Mouse (Mus musculus): ENCODE results near the gene Arpin. TPM values are rescaled to one million over a fixed set of nuclear protein-coding genes. Genes with fewer than 3 reads are reported as not detected.

Gene Arpin
- 10 to 100 TPM in 1 of 2 experiments, 1 to 10 TPM in 1; 9.9 to 10.6 TPM for total RNA-seq (2021)
- polyA plus RNA-seq (2012; rRNA removed) = 8.9 and 13.9 TPM in 2 replicates
- long read RNA-seq, partial matches to known transcripts = 1 of 6 reads
- long read RNA-seq, other reads (novel, unspliced or antisense) = 2 of 6 reads

- Histone ChIP-seq H3K36me3 (ENCODE audit: control insufficient read depth, insufficient read depth, low read length) (no peaks in the 10 kb centered on the region), H3K27ac (peak within 1 kb of the TSS; percentile 90), H3K4me3 (peak within 1 kb of the TSS; percentile 78), H3K4me1 (ENCODE audit: control insufficient read depth, insufficient read depth, low read length) (no peaks in the 10 kb centered on the region; the same call in 1 of the 2 replicates), H3K79me2 (replicated peaks; ENCODE audit: control insufficient read depth, insufficient read depth, low read length) (no peaks in the 10 kb centered on the region), H3K27me3 (ENCODE audit: control insufficient read depth, insufficient read depth, low read length) (no peaks in the 10 kb centered on the region), H3K9ac (ENCODE audit: low read depth, low read length) (peak within 1 kb of the TSS; percentile 72)
- TF ChIP-seq EP300 (IDR thresholded peaks at IDR 0.05; ENCODE audit: insufficient read depth, low read depth, low read length) (0 out of 2 replicates have a peak, but pooled peaks have one; percentile 37), CTCF (IDR thresholded peaks at IDR 0.05) (0 out of 2 replicates have a peak, but pooled peaks have one; percentile 11), POLR2A (IDR thresholded peaks at IDR 0.05; ENCODE audit: insufficient read depth, low read depth, low read length) (peak; percentile 58; the same call in 1 of the 2 replicates)
- 1% methylated on average over 32 of the region's 32 CpGs for WGBS
- peak; percentile 85 to 87 for DNase-seq
- intact Hi-C loops (cut with DNase I) = loop anchor here (1.0 to 5.0 kb wide), 3 partner anchors 15 to 142 kb away; partner anchors contain the start of genes Ap3s2 and Zfp710
These were observed at the start of gene Arpin for GRCm38 (mm10) chr7:79934862-79935510. Gene Arpin, minus strand, starts transcription at chr7:79935359.

DNA sequence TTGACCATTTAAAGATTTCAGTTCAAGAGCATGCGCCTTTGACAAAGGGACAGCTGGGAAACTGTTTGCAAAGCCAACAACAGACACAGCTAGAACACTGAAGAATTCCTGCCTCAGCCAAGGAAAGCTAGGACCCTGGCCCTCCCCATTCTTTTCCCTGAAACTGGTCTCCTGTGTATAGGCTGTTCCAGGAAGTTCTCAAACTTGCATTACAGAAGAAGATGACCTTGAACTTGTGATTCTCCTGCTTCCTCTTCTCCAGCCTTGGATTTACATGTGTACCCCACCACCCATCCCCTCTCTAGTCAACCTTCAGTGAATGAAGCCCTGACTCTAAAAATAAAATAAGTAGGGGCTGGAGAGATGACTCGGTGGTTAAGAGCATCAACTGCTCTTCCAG is 40.2 kb upstream of the Arpin start:
- no peak overlapping the region for H3K9ac ChIP-seq (ENCODE audit: low read depth, low read length)
- WGBS = 82% methylated on average over 2 of the region's 2 CpGs
- no peak for DNase-seq
- no peaks in the 10 kb centered on the region for H3K27me3 ChIP-seq (ENCODE audit: control insufficient read depth, insufficient read depth, low read length)
- intact Hi-C loops (cut with DNase I) = no loop called here
- no peak overlapping the region for H3K27ac ChIP-seq
- H3K36me3 ChIP-seq (ENCODE audit: control insufficient read depth, insufficient read depth, low read length) = no peaks in the 10 kb centered on the region
- TF ChIP-seq CTCF (IDR thresholded peaks at IDR 0.05) (no peak), EP300 (IDR thresholded peaks at IDR 0.05; ENCODE audit: insufficient read depth, low read depth, low read length) (no peak), POLR2A (IDR thresholded peaks at IDR 0.05; ENCODE audit: insufficient read depth, low read depth, low read length) (no peak)
- no peak overlapping the region for H3K4me3 ChIP-seq
- no peaks in the 10 kb centered on the region for H3K79me2 ChIP-seq (replicated peaks; ENCODE audit: control insufficient read depth, insufficient read depth, low read length)
- H3K4me1 ChIP-seq (ENCODE audit: control insufficient read depth, insufficient read depth, low read length) = no peaks in the 10 kb centered on the region

DNA sequence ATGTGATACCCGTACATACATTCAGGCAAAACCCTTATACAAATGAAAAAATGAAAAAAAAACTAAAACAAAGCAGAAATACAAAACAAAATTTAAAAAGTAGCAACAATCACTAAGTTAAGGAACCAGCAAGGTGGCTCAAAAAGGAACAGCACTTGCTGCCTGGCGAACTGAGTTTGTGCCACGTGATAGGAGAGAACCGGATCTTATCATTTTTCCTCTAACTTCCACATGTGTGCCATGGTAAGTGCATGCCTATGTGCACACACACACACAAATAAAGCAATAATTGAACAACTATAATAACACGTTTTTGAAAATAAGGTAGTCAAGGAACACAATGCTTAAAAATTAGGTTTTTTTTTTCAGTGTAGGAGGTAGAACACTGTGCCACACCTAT is 37.0 kb upstream of the Arpin start:
- DNase-seq = no peak
- Histone ChIP-seq H3K27ac (no peak overlapping the region), H3K9ac (ENCODE audit: low read depth, low read length) (no peak overlapping the region), H3K27me3 (ENCODE audit: control insufficient read depth, insufficient read depth, low read length) (no peaks in the 10 kb centered on the region), H3K79me2 (replicated peaks; ENCODE audit: control insufficient read depth, insufficient read depth, low read length) (no peaks in the 10 kb centered on the region), H3K4me1 (ENCODE audit: control insufficient read depth, insufficient read depth, low read length) (no peaks in the 10 kb centered on the region), H3K4me3 (no peak overlapping the region), H3K36me3 (ENCODE audit: control insufficient read depth, insufficient read depth, low read length) (no peaks in the 10 kb centered on the region)
- WGBS = 72% methylated on average over 5 of the region's 5 CpGs
- TF ChIP-seq EP300 (IDR thresholded peaks at IDR 0.05; ENCODE audit: insufficient read depth, low read depth, low read length) (no peak), CTCF (IDR thresholded peaks at IDR 0.05) (no peak), POLR2A (IDR thresholded peaks at IDR 0.05; ENCODE audit: insufficient read depth, low read depth, low read length) (no peak)
- intact Hi-C loops (cut with DNase I) = no loop called here

- TF ChIP-seq POLR2A (IDR thresholded peaks at IDR 0.05; ENCODE audit: insufficient read depth, low read depth, low read length) (no peak), CTCF (IDR thresholded peaks at IDR 0.05) (no peak), EP300 (IDR thresholded peaks at IDR 0.05; ENCODE audit: insufficient read depth, low read depth, low read length) (no peak)
- no peak overlapping the region for H3K9ac ChIP-seq (ENCODE audit: low read depth, low read length)
- H3K4me3 ChIP-seq = no peak overlapping the region
- no peaks in the 10 kb centered on the region for H3K4me1 ChIP-seq (ENCODE audit: control insufficient read depth, insufficient read depth, low read length)
- H3K27ac ChIP-seq = no peak overlapping the region
- H3K27me3 ChIP-seq (ENCODE audit: control insufficient read depth, insufficient read depth, low read length) = no peaks in the 10 kb centered on the region
- H3K36me3 ChIP-seq (ENCODE audit: control insufficient read depth, insufficient read depth, low read length) = no peaks in the 10 kb centered on the region
- WGBS = 46% methylated on average over 1 of the region's 1 CpGs
- intact Hi-C loops (cut with DNase I) = no loop called here
- no peaks in the 10 kb centered on the region for H3K79me2 ChIP-seq (replicated peaks; ENCODE audit: control insufficient read depth, insufficient read depth, low read length)
- DNase-seq = no peak
These were observed 35.2 kb upstream of the Arpin start for GRCm38 (mm10) chr7:79970336-79970735.

DNA sequence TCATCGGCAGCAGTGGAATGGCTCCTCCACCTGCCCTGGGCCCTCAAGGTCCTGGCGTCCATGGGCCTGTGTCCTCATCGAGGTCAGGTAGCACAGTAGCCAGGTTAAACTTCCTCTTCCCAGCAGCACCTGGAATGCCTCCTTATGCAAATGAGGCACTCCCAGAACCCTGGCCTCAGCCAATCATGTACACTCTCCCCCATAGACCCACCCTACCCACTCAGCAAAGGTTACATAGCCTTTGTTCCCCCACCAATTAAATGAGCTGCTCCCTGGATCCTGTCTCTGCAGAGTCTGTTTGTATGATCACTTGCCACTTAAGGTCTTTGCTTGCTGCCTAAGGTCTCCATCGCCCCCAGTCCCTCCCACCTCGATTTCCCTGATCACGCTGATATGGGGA is 33.2 kb upstream of the Arpin start:
- WGBS = 80% methylated on average over 6 of the region's 6 CpGs
- intact Hi-C loops (cut with DNase I) = no loop called here

DNA sequence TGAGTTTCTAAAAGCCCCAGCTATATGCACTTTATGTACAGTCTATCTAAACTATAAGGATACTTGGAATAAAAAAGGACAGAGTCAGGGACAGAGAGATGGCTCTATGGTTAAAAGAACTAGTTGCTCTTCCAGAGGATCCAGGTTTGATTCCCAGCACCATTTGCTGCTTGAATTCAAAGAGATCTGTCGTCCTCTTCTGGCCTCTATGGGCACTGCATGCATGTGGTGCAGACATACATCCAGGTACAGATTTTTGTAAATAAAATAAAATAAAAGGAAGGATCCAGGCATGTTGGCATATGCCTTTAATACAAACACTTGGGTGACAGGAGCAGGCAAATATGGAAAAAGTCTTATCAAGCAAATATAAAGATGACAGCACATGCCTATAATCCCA is 26.4 kb upstream of the Arpin start:
- H3K36me3 ChIP-seq (ENCODE audit: control insufficient read depth, insufficient read depth, low read length) = no peaks in the 10 kb centered on the region
- no peak overlapping the region for H3K4me3 ChIP-seq
- 56% methylated on average over 1 of the region's 1 CpGs for WGBS
- H3K4me1 ChIP-seq (ENCODE audit: control insufficient read depth, insufficient read depth, low read length) = no peaks in the 10 kb centered on the region
- H3K79me2 ChIP-seq (replicated peaks; ENCODE audit: control insufficient read depth, insufficient read depth, low read length) = no peaks in the 10 kb centered on the region
- DNase-seq = no peak
- H3K27me3 ChIP-seq (ENCODE audit: control insufficient read depth, insufficient read depth, low read length) = no peaks in the 10 kb centered on the region
- no peak overlapping the region for H3K9ac ChIP-seq (ENCODE audit: low read depth, low read length)
- TF ChIP-seq POLR2A (IDR thresholded peaks at IDR 0.05; ENCODE audit: insufficient read depth, low read depth, low read length) = no peak
- TF ChIP-seq CTCF (IDR thresholded peaks at IDR 0.05) = 0 out of 2 replicates have a peak, but pooled peaks have one; percentile 12
- TF ChIP-seq EP300 (IDR thresholded peaks at IDR 0.05; ENCODE audit: insufficient read depth, low read depth, low read length) = no peak
- H3K27ac ChIP-seq = no peak overlapping the region
- intact Hi-C loops (cut with DNase I) = no loop called here

More for the DNA sequence above, 33.2 kb upstream of the Arpin start:
- DNase-seq = no peak
- Histone ChIP-seq H3K9ac (ENCODE audit: low read depth, low read length) (no peak overlapping the region), H3K79me2 (replicated peaks; ENCODE audit: control insufficient read depth, insufficient read depth, low read length) (no peaks in the 10 kb centered on the region), H3K4me1 (ENCODE audit: control insufficient read depth, insufficient read depth, low read length) (no peaks in the 10 kb centered on the region), H3K27me3 (ENCODE audit: control insufficient read depth, insufficient read depth, low read length) (no peaks in the 10 kb centered on the region), H3K36me3 (ENCODE audit: control insufficient read depth, insufficient read depth, low read length) (no peaks in the 10 kb centered on the region), H3K27ac (no peak overlapping the region), H3K4me3 (no peak overlapping the region)
- TF ChIP-seq CTCF (IDR thresholded peaks at IDR 0.05) (no peak), EP300 (IDR thresholded peaks at IDR 0.05; ENCODE audit: insufficient read depth, low read depth, low read length) (no peak), POLR2A (IDR thresholded peaks at IDR 0.05; ENCODE audit: insufficient read depth, low read depth, low read length) (no peak)

Data from heart, adult 2 months (tissue).